Mouse (Mus musculus) liver, embryonic 13.5 days (tissue): ENCODE results near the gene Ggt5. TPM values are rescaled to one million over a fixed set of nuclear protein-coding genes. Genes with fewer than 3 reads are reported as not detected.

Experiments used
- ATAC-seq: fragments of 200-750 bp; cut with Nextera tagmentation; 2 replicates; pipeline ENCODE4 v1.8.0; 2017; ENCODE audit warnings: low read depth, mild to moderate bottlenecking, moderate number of reproducible peaks, moderate library complexity
- DNase-seq: peaks from one replicate; pipeline ENCODE4 v3.0.0; 2022
- H3K27ac ChIP-seq: fragments of 300-500 bp; sonication (generic); 2 replicates; pipeline ENCODE4 v1.5.1; 2015; ENCODE audit warnings: moderate library complexity, mild to moderate bottlenecking, inconsistent platforms
- H3K27me3 ChIP-seq: fragments of 300-500 bp; sonication (generic); 2 replicates; pipeline ENCODE4 v1.6.1; 2015; ENCODE audit warnings: mild to moderate bottlenecking, inconsistent platforms
- H3K36me3 ChIP-seq: fragments of 300-500 bp; sonication (generic); 2 replicates; pipeline ENCODE4 v1.6.1; 2015; ENCODE audit warnings: mild to moderate bottlenecking, inconsistent platforms
- H3K4me1 ChIP-seq: fragments of 300-500 bp; sonication (generic); replicated peaks from 2 replicates; pipeline ENCODE4 v1.6.1; 2015; ENCODE audit warnings: inconsistent platforms
- H3K4me2 ChIP-seq: fragments of 300-500 bp; sonication (generic); 2 replicates; pipeline ENCODE4 v1.6.1; 2015; ENCODE audit warnings: inconsistent platforms, mild to moderate bottlenecking, moderate library complexity
- H3K4me3 ChIP-seq: fragments of 300-500 bp; sonication (generic); replicated peaks from 2 replicates; pipeline ENCODE4 v1.5.1; 2015; ENCODE audit warnings: mild to moderate bottlenecking, inconsistent platforms
- H3K9ac ChIP-seq: fragments of 300-500 bp; sonication (generic); 2 replicates; pipeline ENCODE4 v1.6.1; 2015; ENCODE audit warnings: mild to moderate bottlenecking, inconsistent platforms
- H3K9me3 ChIP-seq: fragments of 300-500 bp; sonication (generic); replicated peaks from 2 replicates; pipeline ENCODE4 v1.6.1; 2016; ENCODE audit warnings: inconsistent platforms
- WGBS: fragments of 180-500 bp; shearing (Covaris S2); methylation state at CpG from one replicate; pipeline ENCODE4 v1.1.7; 2015; ENCODE audit not compliant: insufficient replicate concordance; 5-methylcytosine and 5-hydroxymethylcytosine counted together
- polyA plus RNA-seq: library from polyadenylated mRNA; unstranded; fragments of >200 nt; fragmentation: Nextera tagmentation; extraction: Ambion mirVana; gene quantifications from 2 replicates; pipeline ENCODE4 v1.2.1, GENCODE M21; 2015

Gene Ggt5
- polyA plus RNA-seq, 1 experiment from 2014 or later: 0.52 TPM

GRCm38 (mm10) chr10:75641721-75642222, 52.6 kb downstream of the Ggt5 start:
- Histone ChIP-seq H3K36me3 (peaks cover 12% of the 10 kb centered on the region), H3K4me2 (no peak overlapping the region), H3K27ac (no peak overlapping the region), H3K4me3 (no peak overlapping the region), H3K9me3 (no peaks in the 10 kb centered on the region), H3K4me1 (peaks cover 26% of the 10 kb centered on the region), H3K27me3 (0 out of 2 replicates have a peak, but pooled peaks cover 2% of the 10 kb centered on the region), H3K9ac (no peak overlapping the region)
- no peak for ATAC-seq
- DNase-seq: no peak
- WGBS: 72% methylated on average over 7 of the region's 7 CpGs

GRCm38 (mm10) chr10:75642436-75642835, 53.3 kb downstream of the Ggt5 start:
- H3K4me1 ChIP-seq: peaks cover 26% of the 10 kb centered on the region
- H3K9me3 ChIP-seq: no peaks in the 10 kb centered on the region
- no peak overlapping the region for H3K4me2 ChIP-seq
- no peak overlapping the region for H3K27ac ChIP-seq
- H3K9ac ChIP-seq: no peak overlapping the region
- no peak for DNase-seq
- WGBS: 72% methylated on average over 9 of the region's 9 CpGs
- H3K4me3 ChIP-seq: no peak overlapping the region
- H3K36me3 ChIP-seq: peaks cover 12% of the 10 kb centered on the region
- H3K27me3 ChIP-seq: 0 out of 2 replicates have a peak, but pooled peaks cover 2% of the 10 kb centered on the region
- ATAC-seq: no peak

DNA sequence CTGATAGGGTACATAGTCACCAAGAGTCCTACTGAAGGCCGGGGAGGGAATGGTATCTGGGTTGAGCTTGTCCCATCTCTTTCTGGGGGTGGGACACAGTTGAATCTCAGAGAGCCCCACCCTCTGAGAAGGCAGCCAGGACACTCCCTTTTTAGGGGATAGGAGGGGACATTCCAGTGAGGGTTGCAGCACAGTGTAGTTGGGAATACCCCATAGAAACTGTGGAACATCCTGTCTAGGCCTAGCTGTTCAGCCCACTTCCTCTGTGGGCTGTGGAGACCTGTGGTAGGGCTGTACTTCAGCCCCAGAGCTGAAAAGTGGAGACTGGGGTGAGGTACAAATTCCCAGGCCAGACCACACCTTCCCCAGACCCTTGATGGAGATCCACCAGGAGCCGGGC, 53.8 kb downstream of the Ggt5 start:
- Histone ChIP-seq H3K36me3 (peaks cover 17% of the 10 kb centered on the region), H3K27ac (no peak overlapping the region), H3K4me3 (no peak overlapping the region), H3K27me3 (0 out of 2 replicates have a peak, but pooled peaks cover under 1% of the 10 kb centered on the region), H3K4me2 (no peak overlapping the region), H3K9me3 (no peaks in the 10 kb centered on the region), H3K9ac (peak overlapping the region; percentile 0; the same call in 1 of the 2 replicates), H3K4me1 (peaks cover 26% of the 10 kb centered on the region)
- ATAC-seq (no peak), DNase-seq (no peak)
- WGBS: 78% methylated on average over 2 of the region's 2 CpGs

DNA sequence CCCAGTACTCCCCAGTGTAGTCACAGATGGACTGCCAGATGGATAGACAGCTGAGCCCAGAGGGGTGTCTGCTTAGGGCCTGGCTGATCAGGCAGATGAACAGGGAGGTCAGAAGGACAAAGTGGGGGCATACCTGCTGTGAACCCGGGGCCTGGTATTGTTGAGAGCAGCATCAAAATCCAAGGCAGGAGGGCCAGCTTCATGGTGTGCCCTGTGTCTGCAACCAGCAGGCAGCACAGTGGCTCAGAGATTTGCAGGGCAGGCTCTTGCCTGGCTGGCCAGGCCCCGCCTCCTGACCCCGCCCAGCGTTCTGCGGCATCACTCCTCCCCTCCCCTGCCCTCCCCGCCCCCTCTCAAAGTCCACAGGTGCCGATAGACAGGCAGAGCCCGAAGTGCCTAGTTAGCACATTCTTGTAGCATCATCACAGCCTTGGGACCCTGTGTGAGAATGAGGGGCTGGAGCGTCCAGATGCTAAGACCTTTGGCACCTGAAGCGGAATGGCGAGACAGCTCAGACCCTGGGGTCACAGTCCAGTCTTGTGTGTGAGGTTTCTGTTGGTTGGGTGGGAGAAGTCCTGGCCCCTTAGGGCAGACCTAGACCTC, 54.7 kb downstream of the Ggt5 start, which contains the start of gene Susd2:
Susd2 (minus strand) TSS at position 268 of the 603 bp plus-strand sequence.
- H3K36me3 ChIP-seq: peaks cover 26% of the 10 kb centered on the region
- peak; percentile 81 for ATAC-seq
- H3K4me3 ChIP-seq: no peak within 1 kb of the TSS
- peaks cover 26% of the 10 kb centered on the region for H3K4me1 ChIP-seq
- no peaks in the 10 kb centered on the region for H3K9me3 ChIP-seq
- WGBS: 15% methylated on average over 11 of the region's 11 CpGs
- peak within 1 kb of the TSS; percentile 0; the same call in 1 of the 2 replicates for H3K9ac ChIP-seq
- H3K27me3 ChIP-seq: no peaks in the 10 kb centered on the region
- DNase-seq: peak; percentile 64
- H3K27ac ChIP-seq: peak within 1 kb of the TSS; percentile 7; the same call in 1 of the 2 replicates
- peak within 1 kb of the TSS; percentile 6; the same call in 1 of the 2 replicates for H3K4me2 ChIP-seq

GRCm38 (mm10) chr10:75645616-75646015, 56.5 kb downstream of the Ggt5 start:
- DNase-seq: no peak
- no peak overlapping the region for H3K4me3 ChIP-seq
- 89% methylated on average over 8 of the region's 8 CpGs for WGBS
- peaks cover 44% of the 10 kb centered on the region for H3K36me3 ChIP-seq
- no peak overlapping the region for H3K9ac ChIP-seq
- no peaks in the 10 kb centered on the region for H3K27me3 ChIP-seq
- H3K4me1 ChIP-seq: peaks cover 26% of the 10 kb centered on the region
- no peak overlapping the region; the same call in 1 of the 2 replicates for H3K27ac ChIP-seq
- H3K4me2 ChIP-seq: no peak overlapping the region
- ATAC-seq: no peak
- no peaks in the 10 kb centered on the region for H3K9me3 ChIP-seq

- H3K4me3 ChIP-seq: no peak overlapping the region
- H3K36me3 ChIP-seq: peaks cover 52% of the 10 kb centered on the region
- H3K4me1 ChIP-seq: peaks cover 26% of the 10 kb centered on the region
- no peaks in the 10 kb centered on the region for H3K9me3 ChIP-seq
- H3K9ac ChIP-seq: no peak overlapping the region
- H3K27me3 ChIP-seq: no peaks in the 10 kb centered on the region
- ATAC-seq: no peak
- 78% methylated on average over 6 of the region's 6 CpGs for WGBS
- H3K4me2 ChIP-seq: no peak overlapping the region
- DNase-seq: no peak
- no peak overlapping the region for H3K27ac ChIP-seq
These were observed 57.3 kb downstream of the Ggt5 start for GRCm38 (mm10) chr10:75646406-75646805.

GRCm38 (mm10) chr10:75647362-75647761, 58.2 kb downstream of the Ggt5 start:
- H3K4me2 ChIP-seq: no peak overlapping the region
- H3K9me3 ChIP-seq: no peaks in the 10 kb centered on the region
- no peak overlapping the region for H3K27ac ChIP-seq
- no peak overlapping the region for H3K9ac ChIP-seq
- no peak overlapping the region for H3K4me3 ChIP-seq
- H3K36me3 ChIP-seq: peaks cover 61% of the 10 kb centered on the region
- 84% methylated on average over 3 of the region's 3 CpGs for WGBS
- no peak for ATAC-seq
- H3K4me1 ChIP-seq: peaks cover 21% of the 10 kb centered on the region
- DNase-seq: no peak
- H3K27me3 ChIP-seq: no peaks in the 10 kb centered on the region

DNA sequence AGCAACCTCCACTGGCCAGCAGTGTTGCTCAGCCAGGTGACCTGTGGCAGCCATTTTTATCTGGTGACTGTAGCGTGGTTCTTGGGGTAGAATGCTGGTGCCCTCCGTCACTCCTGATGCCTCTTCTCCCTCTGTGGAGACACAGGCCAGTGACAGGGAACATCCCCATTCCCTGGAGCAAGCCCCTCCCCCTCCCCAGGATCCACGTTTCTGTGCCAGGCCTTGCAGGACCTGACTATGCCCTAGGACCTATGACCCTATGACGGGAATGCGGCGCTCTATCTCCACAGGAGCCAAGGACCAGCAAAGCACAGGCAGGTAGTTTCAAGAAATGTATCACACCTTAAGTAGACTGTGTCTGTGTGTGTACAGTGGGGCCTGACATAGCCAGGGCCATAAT, 59.0 kb downstream of the Ggt5 start:
- Histone ChIP-seq H3K9me3 (no peaks in the 10 kb centered on the region), H3K4me1 (peaks cover 14% of the 10 kb centered on the region), H3K27ac (no peak overlapping the region), H3K9ac (no peak overlapping the region), H3K36me3 (peaks cover 69% of the 10 kb centered on the region), H3K27me3 (no peaks in the 10 kb centered on the region), H3K4me2 (no peak overlapping the region), H3K4me3 (no peak overlapping the region)
- 81% methylated on average over 6 of the region's 6 CpGs for WGBS
- no peak for ATAC-seq
- DNase-seq: no peak

DNA sequence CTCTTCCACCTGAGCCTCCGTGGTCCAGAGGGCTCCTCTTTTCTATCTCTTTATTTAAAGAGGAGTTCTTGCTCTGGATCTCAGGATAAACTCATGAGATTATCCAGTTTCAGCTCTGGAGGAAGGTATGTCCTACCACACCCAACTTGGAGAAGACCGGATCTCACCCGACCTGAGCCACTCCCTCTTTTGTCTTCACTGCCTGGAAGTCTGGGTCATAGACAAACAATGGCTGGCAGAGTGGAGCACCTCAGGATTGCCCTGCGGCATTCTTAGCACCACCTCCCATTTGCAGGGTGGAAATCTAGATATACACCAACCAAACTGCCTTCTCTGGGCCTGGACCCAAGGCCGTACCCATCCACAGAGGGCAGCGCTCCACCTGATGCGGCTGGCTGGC, 59.9 kb downstream of the Ggt5 start:
- H3K4me1 ChIP-seq: peaks cover 5% of the 10 kb centered on the region
- DNase-seq (no peak), ATAC-seq (no peak)
- H3K4me2 ChIP-seq: no peak overlapping the region
- H3K9ac ChIP-seq: no peak overlapping the region
- no peaks in the 10 kb centered on the region for H3K9me3 ChIP-seq
- 82% methylated on average over 7 of the region's 7 CpGs for WGBS
- no peaks in the 10 kb centered on the region for H3K27me3 ChIP-seq
- H3K4me3 ChIP-seq: no peak overlapping the region
- peaks cover 78% of the 10 kb centered on the region for H3K36me3 ChIP-seq
- H3K27ac ChIP-seq: no peak overlapping the region

GRCm38 (mm10) chr10:75649406-75649995, 60.4 kb downstream of the Ggt5 start:
- no peak overlapping the region for H3K4me3 ChIP-seq
- ATAC-seq (no peak), DNase-seq (no peak)
- H3K4me2 ChIP-seq: no peak overlapping the region
- 84% methylated on average over 4 of the region's 4 CpGs for WGBS
- H3K4me1 ChIP-seq: peaks cover under 1% of the 10 kb centered on the region; the same call in 1 of the 2 replicates
- no peaks in the 10 kb centered on the region for H3K9me3 ChIP-seq
- no peaks in the 10 kb centered on the region for H3K27me3 ChIP-seq
- H3K27ac ChIP-seq: no peak overlapping the region
- no peak overlapping the region for H3K9ac ChIP-seq
- peaks cover 82% of the 10 kb centered on the region for H3K36me3 ChIP-seq

DNA sequence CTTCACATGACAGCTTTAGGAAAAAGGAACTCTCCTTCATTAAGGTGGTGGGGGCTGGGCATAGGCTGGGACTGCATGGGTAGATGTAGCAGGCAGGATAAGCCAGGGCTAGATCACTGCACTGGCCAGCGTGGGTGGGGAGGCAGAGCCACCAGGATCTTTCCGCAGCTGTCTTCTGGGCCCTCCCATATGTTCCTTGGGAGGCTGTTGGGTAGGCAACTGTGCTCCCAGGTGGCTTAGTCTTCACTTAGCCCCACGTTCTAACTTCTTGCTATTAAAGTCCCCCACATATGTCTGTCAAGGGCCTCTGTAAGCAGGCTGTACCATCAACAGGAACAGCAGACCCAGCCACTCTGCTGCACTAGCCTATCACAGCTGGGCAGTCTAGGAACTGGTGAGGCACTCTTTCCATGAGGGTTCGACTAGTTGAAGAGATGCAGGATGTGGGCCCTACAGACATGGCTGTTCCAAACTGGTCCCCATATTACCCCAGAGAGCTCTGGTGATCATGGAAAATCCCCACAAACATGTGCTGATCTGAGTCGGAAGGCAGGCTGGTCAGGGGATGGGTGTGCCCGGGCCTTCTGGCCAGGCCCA, 61.3 kb downstream of the Ggt5 start:
- no peaks in the 10 kb centered on the region for H3K27me3 ChIP-seq
- no peak overlapping the region for H3K4me2 ChIP-seq
- no peaks in the 10 kb centered on the region for H3K4me1 ChIP-seq
- no peaks in the 10 kb centered on the region for H3K9me3 ChIP-seq
- H3K27ac ChIP-seq: no peak overlapping the region
- ATAC-seq: no peak
- no peak overlapping the region for H3K4me3 ChIP-seq
- WGBS: 74% methylated on average over 6 of the region's 6 CpGs
- DNase-seq: no peak
- peaks cover 91% of the 10 kb centered on the region for H3K36me3 ChIP-seq
- no peak overlapping the region for H3K9ac ChIP-seq
